Mouse (Mus musculus) WW6 (cell line): ENCODE measurements around the gene Frmd4b.

Source experiments
- DNase-seq: peaks from one replicate; pipeline ENCODE4 v3.0.0-alpha.2; 2013; ENCODE audit warnings: low read depth, low spot score

Gene Frmd4b

DNA sequence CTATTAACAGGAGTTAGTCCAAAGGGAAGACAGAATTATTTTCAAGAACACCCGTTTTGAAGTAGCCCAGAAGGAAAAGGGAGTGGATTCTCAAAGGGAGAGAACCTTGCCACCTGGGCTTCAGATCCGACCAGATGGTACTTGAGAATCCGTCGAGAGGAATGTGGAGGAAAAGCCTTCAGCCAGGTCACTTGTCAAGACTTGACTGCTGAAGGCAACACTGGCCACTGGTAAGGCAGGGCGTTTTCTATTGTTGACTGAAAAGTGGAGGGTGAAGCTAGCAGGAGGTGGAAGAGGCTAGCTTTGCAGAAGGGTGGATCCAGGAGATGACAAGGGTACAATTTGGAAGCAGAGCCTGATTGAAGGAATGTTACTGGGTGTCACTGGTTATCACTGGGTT is 324.4 kb downstream of the Frmd4b start:
- no peak for DNase-seq

- DNase-seq, result no peak
These were observed 325.2 kb downstream of the Frmd4b start for GRCm38 (mm10) chr6:97292096-97292495.

- DNase-seq, result no peak
These were observed 326.0 kb downstream of the Frmd4b start for GRCm38 (mm10) chr6:97291159-97291908.

GRCm38 (mm10) chr6:97290687-97291086 is 326.7 kb downstream of the Frmd4b start:
- DNase-seq, result no peak

- no peak for DNase-seq
These were observed 327.5 kb downstream of the Frmd4b start for GRCm38 (mm10) chr6:97289838-97290237.

GRCm38 (mm10) chr6:97289316-97289820 is 328.0 kb downstream of the Frmd4b start:
- no peak for DNase-seq

GRCm38 (mm10) chr6:97288047-97288855 is 329.1 kb downstream of the Frmd4b start:
- no peak for DNase-seq

GRCm38 (mm10) chr6:97286332-97286731 is 331.0 kb downstream of the Frmd4b start:
- DNase-seq, result no peak

DNA sequence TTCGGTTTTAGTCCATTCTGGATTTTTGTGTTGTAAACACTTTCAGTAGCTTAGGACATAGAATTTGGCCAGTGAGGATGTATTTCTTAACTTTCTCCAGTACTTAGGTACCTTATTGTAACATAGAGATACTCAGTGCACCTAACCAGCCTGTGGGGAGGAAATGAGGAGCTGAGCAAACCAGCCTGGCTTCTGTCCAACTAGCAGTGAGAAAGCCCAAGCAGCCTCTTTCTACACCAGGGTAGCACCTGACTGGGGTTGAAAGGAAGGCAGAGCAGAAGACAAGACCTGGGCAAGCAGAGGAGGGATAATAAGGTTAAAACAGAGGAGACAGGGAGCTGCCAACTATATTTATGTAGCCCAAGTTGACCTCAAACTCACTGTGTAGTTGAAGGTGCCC is 333.7 kb downstream of the Frmd4b start:
- no peak for DNase-seq

DNA sequence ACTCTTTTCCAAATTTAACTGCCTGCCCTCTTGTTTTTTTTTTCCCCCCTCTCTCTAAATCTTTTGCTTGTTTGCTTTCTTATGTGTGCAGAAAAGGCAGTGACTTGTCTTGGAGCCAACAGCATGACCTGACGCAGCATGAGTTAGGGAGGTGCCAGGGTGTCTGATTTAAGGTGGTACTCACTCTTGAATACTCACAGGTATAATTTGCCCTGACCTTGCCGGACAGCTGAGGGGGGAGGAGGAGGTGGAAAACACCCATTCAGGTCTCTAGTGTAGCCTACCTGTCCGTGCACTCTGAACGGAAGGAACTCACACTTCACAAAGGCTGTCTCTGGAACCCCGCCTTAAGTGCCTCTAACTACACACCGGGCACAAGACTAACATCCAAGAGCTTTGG is 338.5 kb downstream of the Frmd4b start:
- DNase-seq, result no peak

DNA sequence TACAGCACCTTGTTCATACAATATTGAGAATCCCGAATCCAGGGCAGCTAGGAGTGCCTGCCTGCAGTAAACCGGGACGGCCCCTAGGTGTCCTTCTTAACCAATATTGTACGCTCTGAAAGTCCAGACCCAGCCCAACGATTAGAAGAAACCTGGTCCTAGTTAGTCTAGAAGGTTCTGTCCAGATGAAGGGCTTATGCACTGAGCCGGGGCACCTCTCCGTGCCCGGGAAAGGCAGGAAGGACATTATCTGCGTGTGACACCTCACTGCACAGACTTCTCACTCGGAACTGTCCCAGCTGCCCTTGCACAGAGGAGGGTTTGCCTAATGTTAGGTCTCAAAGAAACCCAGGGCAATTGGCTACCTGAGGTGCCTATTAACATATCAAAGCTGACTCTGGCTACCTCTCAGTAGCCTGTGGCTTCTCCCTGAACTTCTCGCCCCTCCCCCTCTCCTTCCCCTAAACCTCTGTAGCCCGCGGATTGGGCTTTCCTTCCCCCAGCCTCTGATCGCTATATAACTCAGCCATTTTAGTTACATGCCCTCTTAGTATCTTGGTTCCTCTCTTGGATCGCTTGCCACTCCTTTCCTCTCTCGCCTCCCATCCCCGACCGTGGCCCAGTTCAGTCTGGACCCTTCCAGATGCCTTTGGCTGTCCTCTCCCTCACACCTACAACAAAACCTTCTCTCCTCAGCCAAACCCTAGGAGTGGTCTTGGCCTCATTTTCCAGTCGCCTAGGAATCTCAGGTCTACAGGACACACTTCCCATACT is 339.1 kb downstream of the Frmd4b start:
- peak; percentile 84 for DNase-seq

- DNase-seq, result no peak
These were observed 340.3 kb downstream of the Frmd4b start for GRCm38 (mm10) chr6:97276890-97277497.

DNA sequence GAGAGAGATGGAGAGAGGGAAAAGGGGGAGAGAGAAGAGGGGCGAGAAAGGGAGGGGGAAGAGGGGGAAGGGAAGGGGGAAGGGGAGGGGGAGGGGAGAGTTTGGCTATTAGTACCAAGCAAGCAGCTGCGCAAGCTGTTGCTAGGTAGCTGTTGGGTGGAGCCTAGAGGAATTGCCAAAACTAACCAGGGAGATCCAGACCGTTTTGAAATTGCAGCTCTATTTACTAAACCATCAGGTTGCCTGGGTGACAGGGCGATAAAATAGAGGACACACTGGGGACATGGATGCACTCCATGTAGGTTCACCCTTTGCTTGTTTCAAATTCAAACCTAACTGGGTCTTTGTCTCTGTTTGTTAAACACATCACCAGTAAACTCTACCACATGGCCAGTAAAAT is 341.0 kb downstream of the Frmd4b start:
- DNase-seq, result no peak

- no peak for DNase-seq
These were observed 341.6 kb downstream of the Frmd4b start for GRCm38 (mm10) chr6:97275760-97276159.

- DNase-seq, result no peak
These were observed 343.6 kb downstream of the Frmd4b start for GRCm38 (mm10) chr6:97273777-97274176.

- DNase-seq, result no peak
These were observed 344.2 kb downstream of the Frmd4b start for GRCm38 (mm10) chr6:97273058-97273710.

GRCm38 (mm10) chr6:97272349-97272748 is 345.0 kb downstream of the Frmd4b start:
- no peak for DNase-seq

DNA sequence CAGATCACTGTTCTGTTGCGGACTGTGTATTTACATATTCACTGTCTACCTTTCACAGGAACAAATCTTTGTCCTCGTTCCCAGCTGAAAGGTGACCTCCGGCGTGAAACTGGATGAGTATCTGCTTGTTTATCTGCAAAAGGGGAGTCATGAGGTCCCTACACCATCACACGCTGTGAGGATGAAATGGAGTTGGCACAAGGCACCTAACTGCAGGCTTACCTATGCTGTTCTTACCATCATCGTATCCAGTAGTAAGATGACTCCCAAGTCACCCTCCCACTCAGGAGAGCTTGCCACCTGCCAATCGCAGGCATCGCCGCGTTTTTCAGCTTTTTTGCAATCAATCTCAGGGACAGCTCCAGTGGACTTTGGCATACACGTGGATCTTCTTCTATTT is 347.7 kb downstream of the Frmd4b start:
- no peak for DNase-seq

GRCm38 (mm10) chr6:97267132-97267531 is 350.2 kb downstream of the Frmd4b start:
- no peak for DNase-seq

GRCm38 (mm10) chr6:97266661-97267060 is 350.7 kb downstream of the Frmd4b start:
- DNase-seq, result no peak

DNA sequence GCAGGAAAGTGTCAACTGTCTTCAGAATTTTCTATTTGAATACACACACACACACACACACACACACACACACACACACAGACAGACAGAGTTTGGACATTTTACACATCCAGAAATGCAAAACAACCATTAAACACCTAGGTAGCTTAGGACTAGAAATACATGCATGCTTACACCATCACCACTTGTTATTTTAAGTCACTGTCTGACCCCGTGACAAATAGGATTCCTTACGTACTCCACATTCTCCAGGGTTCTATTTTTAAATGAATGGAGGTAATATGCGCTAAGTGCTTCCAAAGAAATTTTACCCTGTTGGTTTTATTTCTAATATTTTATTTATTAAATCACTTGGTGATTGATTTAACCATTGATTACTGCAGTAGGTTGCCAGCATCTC is 351.6 kb downstream of the Frmd4b start:
- no peak for DNase-seq
